Mouse (Mus musculus) heart, embryonic 15.5 days (tissue): Measurements from ENCODE around the gene Cdrt4. TPM values are rescaled to one million over a fixed set of nuclear protein-coding genes. Genes with fewer than 3 reads are reported as not detected.

ENCODE experiments used
- ATAC-seq: fragments of 200-750 bp; cut with Nextera tagmentation; replicated peaks from 2 replicates; pipeline ENCODE4 v1.8.0; 2017; ENCODE audit warnings: low read depth, moderate TSS enrichment; ENCODE audit not compliant: insufficient number of reproducible peaks, insufficient read depth, low FRiP score
- H3K27ac ChIP-seq: fragments of 300-500 bp; sonication (generic); 2 replicates; pipeline ENCODE4 v1.5.1; 2015; ENCODE audit warnings: mild to moderate bottlenecking, inconsistent platforms
- H3K27me3 ChIP-seq: fragments of 300-500 bp; sonication (generic); 2 replicates; pipeline ENCODE4 v1.6.1; 2015; ENCODE audit warnings: inconsistent platforms
- H3K36me3 ChIP-seq: fragments of 300-500 bp; sonication (generic); 2 replicates; pipeline ENCODE4 v1.6.1; 2015; ENCODE audit warnings: mild to moderate bottlenecking, inconsistent platforms
- H3K4me1 ChIP-seq: fragments of 300-500 bp; sonication (generic); replicated peaks from 2 replicates; pipeline ENCODE4 v1.6.1; 2015; ENCODE audit warnings: inconsistent platforms
- H3K4me2 ChIP-seq: fragments of 300-500 bp; sonication (generic); 2 replicates; pipeline ENCODE4 v1.6.1; 2015; ENCODE audit warnings: inconsistent platforms, mild to moderate bottlenecking, moderate library complexity
- H3K4me3 ChIP-seq: fragments of 300-500 bp; sonication (generic); 2 replicates; pipeline ENCODE4 v1.5.1; 2015; ENCODE audit warnings: mild to moderate bottlenecking, inconsistent platforms
- H3K9ac ChIP-seq: fragments of 300-500 bp; sonication (generic); 2 replicates; pipeline ENCODE4 v1.6.1; 2015; ENCODE audit warnings: mild to moderate bottlenecking, inconsistent platforms
- H3K9me3 ChIP-seq: fragments of 300-500 bp; sonication (generic); replicated peaks from 2 replicates; pipeline ENCODE4 v1.6.1; 2016; ENCODE audit warnings: inconsistent platforms
- WGBS: fragments of 180-500 bp; shearing (Covaris S2); methylation state at CpG from one replicate; pipeline ENCODE4 v1.1.7; 2015; ENCODE audit warnings: mixed read lengths; 5-methylcytosine and 5-hydroxymethylcytosine counted together
- polyA plus RNA-seq: library from polyadenylated mRNA; unstranded; fragments of >200 nt; fragmentation: Nextera tagmentation; extraction: Ambion mirVana; gene quantifications from 2 replicates; pipeline ENCODE4 v1.2.1, GENCODE M21; 2015

The Cdrt4 gene
- polyA plus RNA-seq, 1 experiment from 2014 or later, result not detected

- no peak overlapping the region for H3K4me3 ChIP-seq
- no peak overlapping the region for H3K9ac ChIP-seq
- H3K36me3 ChIP-seq, result no peaks in the 10 kb centered on the region
- no peaks in the 10 kb centered on the region for H3K27me3 ChIP-seq
- no peak overlapping the region for H3K27ac ChIP-seq
- no peaks in the 10 kb centered on the region for H3K9me3 ChIP-seq
- H3K4me2 ChIP-seq, result no peak overlapping the region
- ATAC-seq, result no peak
- 41% methylated on average over 3 of the region's 3 CpGs for WGBS
- peaks cover 16% of the 10 kb centered on the region for H3K4me1 ChIP-seq
Observed at GRCm38 (mm10) chr11:62983793-62984192, 32.8 kb downstream of the Cdrt4 start.

GRCm38 (mm10) chr11:62984365-62984764 is 33.4 kb downstream of the Cdrt4 start:
- no peaks in the 10 kb centered on the region for H3K36me3 ChIP-seq
- H3K27ac ChIP-seq, result no peak overlapping the region
- WGBS, result 56% methylated on average over 3 of the region's 3 CpGs
- no peak overlapping the region for H3K4me3 ChIP-seq
- peaks cover 13% of the 10 kb centered on the region for H3K4me1 ChIP-seq
- no peaks in the 10 kb centered on the region for H3K27me3 ChIP-seq
- no peaks in the 10 kb centered on the region for H3K9me3 ChIP-seq
- no peak for ATAC-seq
- H3K9ac ChIP-seq, result no peak overlapping the region
- H3K4me2 ChIP-seq, result no peak overlapping the region

GRCm38 (mm10) chr11:62985075-62985474 is 34.1 kb downstream of the Cdrt4 start:
- no peaks in the 10 kb centered on the region for H3K36me3 ChIP-seq
- peaks cover 13% of the 10 kb centered on the region for H3K4me1 ChIP-seq
- WGBS, result 62% methylated on average over 3 of the region's 3 CpGs
- no peak for ATAC-seq
- H3K9me3 ChIP-seq, result no peaks in the 10 kb centered on the region
- no peaks in the 10 kb centered on the region for H3K27me3 ChIP-seq
- H3K9ac ChIP-seq, result no peak overlapping the region
- H3K4me3 ChIP-seq, result no peak overlapping the region
- H3K27ac ChIP-seq, result no peak overlapping the region
- H3K4me2 ChIP-seq, result no peak overlapping the region

GRCm38 (mm10) chr11:62986578-62986977 is 35.6 kb downstream of the Cdrt4 start:
- Histone ChIP-seq H3K9me3 (no peaks in the 10 kb centered on the region), H3K4me2 (no peak overlapping the region), H3K27ac (no peak overlapping the region), H3K27me3 (no peaks in the 10 kb centered on the region), H3K9ac (no peak overlapping the region), H3K4me3 (no peak overlapping the region), H3K4me1 (peaks cover 8% of the 10 kb centered on the region), H3K36me3 (no peaks in the 10 kb centered on the region)
- no peak for ATAC-seq
- WGBS, result 57% methylated on average over 4 of the region's 4 CpGs

GRCm38 (mm10) chr11:62990150-62990685 is 39.2 kb downstream of the Cdrt4 start:
- peaks cover 12% of the 10 kb centered on the region for H3K4me1 ChIP-seq
- no peak for ATAC-seq
- no peak overlapping the region for H3K27ac ChIP-seq
- no peaks in the 10 kb centered on the region for H3K36me3 ChIP-seq
- no peak overlapping the region for H3K4me3 ChIP-seq
- H3K9me3 ChIP-seq, result no peaks in the 10 kb centered on the region
- 84% methylated on average over 3 of the region's 3 CpGs for WGBS
- no peak overlapping the region for H3K4me2 ChIP-seq
- no peak overlapping the region for H3K9ac ChIP-seq
- H3K27me3 ChIP-seq, result no peaks in the 10 kb centered on the region

- Histone ChIP-seq H3K36me3 (no peaks in the 10 kb centered on the region), H3K27ac (no peak overlapping the region), H3K4me1 (peaks cover 11% of the 10 kb centered on the region), H3K9me3 (no peaks in the 10 kb centered on the region), H3K9ac (no peak overlapping the region), H3K4me2 (no peak overlapping the region), H3K27me3 (no peaks in the 10 kb centered on the region), H3K4me3 (no peak overlapping the region)
- no peak for ATAC-seq
- 75% methylated on average over 5 of the region's 5 CpGs for WGBS
Observed at GRCm38 (mm10) chr11:62990811-62991210, 39.8 kb downstream of the Cdrt4 start.

- H3K36me3 ChIP-seq, result no peaks in the 10 kb centered on the region
- H3K9ac ChIP-seq, result no peak overlapping the region
- no peak overlapping the region for H3K4me3 ChIP-seq
- WGBS, result 82% methylated on average over 13 of the region's 13 CpGs
- H3K27ac ChIP-seq, result no peak overlapping the region
- no peak for ATAC-seq
- no peak overlapping the region for H3K4me2 ChIP-seq
- no peaks in the 10 kb centered on the region for H3K9me3 ChIP-seq
- H3K27me3 ChIP-seq, result no peaks in the 10 kb centered on the region
- H3K4me1 ChIP-seq, result peaks cover 27% of the 10 kb centered on the region
Observed at GRCm38 (mm10) chr11:62992545-62993242, 41.7 kb downstream of the Cdrt4 start.

- Histone ChIP-seq H3K27ac (peak overlapping the region; percentile 38), H3K4me1 (peaks cover 40% of the 10 kb centered on the region)
- 84% methylated on average over 9 of the region's 9 CpGs for WGBS
Observed at GRCm38 (mm10) chr11:62995066-62995754, 44.2 kb downstream of the Cdrt4 start.

GRCm38 (mm10) chr11:62995755-62996521 is 44.9 kb downstream of the Cdrt4 start:
- H3K4me1 ChIP-seq, result peaks cover 40% of the 10 kb centered on the region

More at GRCm38 (mm10) chr11:62995066-62995754, 44.2 kb downstream of the Cdrt4 start:
- Histone ChIP-seq H3K4me3 (no peak overlapping the region), H3K4me2 (no peak overlapping the region), H3K36me3 (no peaks in the 10 kb centered on the region), H3K27me3 (no peaks in the 10 kb centered on the region), H3K9me3 (no peaks in the 10 kb centered on the region), H3K9ac (no peak overlapping the region)
- no peak for ATAC-seq

GRCm38 (mm10) chr11:62996522-62996898 is 45.5 kb downstream of the Cdrt4 start:
- peak overlapping the region; percentile 82 for H3K27ac ChIP-seq
- H3K36me3 ChIP-seq, result no peaks in the 10 kb centered on the region
- H3K9me3 ChIP-seq, result no peaks in the 10 kb centered on the region
- H3K27me3 ChIP-seq, result no peaks in the 10 kb centered on the region
- peaks cover 40% of the 10 kb centered on the region for H3K4me1 ChIP-seq
- WGBS, result 53% methylated on average over 4 of the region's 4 CpGs
- no peak for ATAC-seq
- no peak overlapping the region for H3K4me3 ChIP-seq
- no peak overlapping the region for H3K9ac ChIP-seq
- H3K4me2 ChIP-seq, result no peak overlapping the region

More at GRCm38 (mm10) chr11:62995755-62996521, 44.9 kb downstream of the Cdrt4 start:
- no peak overlapping the region for H3K9ac ChIP-seq
- WGBS, result 63% methylated on average over 5 of the region's 5 CpGs
- H3K9me3 ChIP-seq, result no peaks in the 10 kb centered on the region
- H3K27ac ChIP-seq, result peak overlapping the region; percentile 82
- no peak overlapping the region for H3K4me3 ChIP-seq
- no peak for ATAC-seq
- H3K36me3 ChIP-seq, result no peaks in the 10 kb centered on the region
- H3K27me3 ChIP-seq, result no peaks in the 10 kb centered on the region
- H3K4me2 ChIP-seq, result no peak overlapping the region

GRCm38 (mm10) chr11:62997039-62997717 is 46.2 kb downstream of the Cdrt4 start:
- Histone ChIP-seq H3K9me3 (no peaks in the 10 kb centered on the region), H3K36me3 (no peaks in the 10 kb centered on the region), H3K4me3 (no peak overlapping the region; the same call in 1 of the 2 replicates), H3K27me3 (no peaks in the 10 kb centered on the region), H3K9ac (no peak overlapping the region), H3K27ac (peak overlapping the region; percentile 82), H3K4me1 (peaks cover 40% of the 10 kb centered on the region), H3K4me2 (peak overlapping the region; percentile 48)
- WGBS, result 56% methylated on average over 5 of the region's 5 CpGs
- ATAC-seq, result peak; percentile 84; the same call in 1 of the 2 replicates
